Mouse (Mus musculus) urinary bladder, postnatal 4 days (tissue): ENCODE results near the gene Parp9.
"Not testable (repeated sequence)": the region's sequence is repeated elsewhere in the genome, so short reads cannot be mapped to it uniquely, and the experiment has no call there.

Experiments
- DNase-seq, 2 experiments: peaks; one replicate each; pipeline ENCODE4 v3.0.0; 2021 to 2022; ENCODE audit warnings: low spot score in 2 of 2

Gene Parp9

DNA sequence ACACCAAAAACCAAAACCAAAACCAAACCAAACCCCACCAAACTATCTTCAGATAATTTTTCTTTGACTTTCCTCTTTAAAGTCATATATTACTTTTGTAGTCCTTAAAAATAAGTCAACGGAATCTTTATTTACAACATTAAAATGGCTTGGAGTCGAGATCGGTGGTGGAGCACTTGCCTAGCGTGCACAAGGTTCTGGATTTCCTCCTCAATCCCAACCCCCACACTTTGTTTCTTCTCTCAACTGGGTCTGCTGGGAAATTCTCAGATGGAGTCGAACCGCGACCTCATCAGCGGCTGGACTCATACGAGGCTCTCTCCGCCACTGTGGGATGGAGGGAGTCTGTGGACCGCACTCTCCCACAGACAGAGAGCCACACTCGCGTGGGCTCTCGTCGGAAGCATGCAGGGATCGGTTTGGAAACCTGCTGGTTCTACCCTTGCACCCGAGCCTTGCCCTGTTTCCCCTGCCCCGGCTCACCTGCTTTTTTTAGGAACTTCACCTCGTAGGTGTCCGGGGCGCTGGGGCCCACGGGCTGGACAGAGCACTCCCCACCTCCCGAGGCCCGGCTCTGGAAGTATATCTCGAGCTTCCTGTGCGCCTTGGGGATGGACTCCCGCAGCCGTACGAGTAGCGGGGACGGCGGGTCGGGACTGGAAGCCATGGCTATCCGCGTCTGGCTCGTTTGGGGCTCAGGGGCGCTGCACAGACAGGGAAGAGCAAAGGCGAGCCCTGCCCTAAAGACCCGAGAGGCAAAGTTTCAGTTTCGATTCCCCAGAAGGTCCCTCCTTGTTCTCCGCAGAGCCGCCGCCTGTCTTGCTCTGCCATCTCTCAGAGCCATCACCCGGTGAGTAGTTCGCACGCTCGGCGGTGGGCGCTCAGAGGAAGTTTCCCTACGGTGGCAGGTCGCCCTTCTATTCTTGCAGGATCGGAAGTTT is at the start of gene Parp9, which contains the start of gene Dtx3l:
TSS of gene Parp9 (plus strand) at position 260 of the 941 bp plus-strand sequence.
TSS of gene Dtx3l (minus strand) at position 941 of the 941 bp plus-strand sequence.
- peak; percentile 31 to 62 for DNase-seq

DNA sequence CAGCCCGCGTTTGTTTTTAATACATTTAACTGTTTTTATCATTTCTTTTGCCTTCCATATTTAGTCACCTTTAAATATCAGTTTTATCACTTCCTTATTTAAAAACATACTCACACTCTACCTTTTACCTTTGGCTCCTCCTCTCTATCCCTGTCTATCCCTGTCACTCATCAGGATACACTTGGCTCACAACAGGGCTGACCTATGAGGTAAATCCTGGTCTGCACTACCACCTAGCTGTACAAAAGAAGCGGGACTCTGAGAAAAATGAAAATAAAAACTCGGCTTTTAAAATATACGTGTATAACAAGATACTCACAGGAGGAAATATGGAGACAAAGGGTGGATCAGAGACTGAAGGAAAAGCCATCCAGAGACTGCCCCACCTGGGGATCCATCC is 49.4 kb upstream of the Parp9 start:
- DNase-seq, result no peak

DNA sequence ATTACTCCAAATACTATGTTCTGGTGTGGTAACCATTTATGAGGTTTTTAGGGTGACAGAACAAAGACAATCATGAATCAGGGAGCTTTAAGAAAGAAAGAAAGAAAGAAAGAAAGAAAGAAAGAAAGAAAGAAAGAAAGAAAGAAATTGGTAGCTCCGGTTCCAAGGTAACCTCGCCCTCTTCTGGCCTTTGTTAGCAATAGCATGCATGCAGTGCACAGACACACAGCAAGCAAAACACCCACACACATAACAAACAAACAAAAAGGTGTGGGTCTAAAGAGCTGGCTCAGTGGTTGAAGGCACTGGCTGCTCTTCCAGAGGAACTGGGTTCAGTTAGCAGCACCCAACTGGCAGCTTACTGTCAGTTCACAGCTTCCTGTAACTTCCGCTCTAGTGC is 47.6 kb upstream of the Parp9 start:
- DNase-seq, result no peak

DNA sequence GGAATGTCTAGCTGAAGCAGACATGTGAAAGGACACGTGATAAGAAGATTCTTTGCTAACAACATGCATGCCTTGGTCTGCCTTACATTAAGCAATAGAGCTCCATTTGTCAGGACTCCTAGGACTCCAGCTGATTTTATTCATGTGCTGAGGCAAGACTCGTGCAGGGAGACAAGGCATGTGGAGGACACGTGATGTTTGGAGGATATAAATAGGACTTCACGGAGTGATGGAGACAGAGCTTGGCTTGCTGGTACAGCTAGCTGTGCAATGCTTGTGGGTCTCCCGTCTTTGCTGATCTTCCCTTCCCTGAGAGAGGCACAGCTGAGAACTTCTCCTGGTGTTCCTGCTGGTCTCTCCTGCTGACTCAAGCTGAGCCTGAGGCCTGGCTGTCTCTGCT is 46.7 kb upstream of the Parp9 start:
- DNase-seq, result not testable (repeated sequence)

GRCm38 (mm10) chr16:35894997-35895396 is 43.3 kb upstream of the Parp9 start:
- DNase-seq, result no peak

- no peak for DNase-seq
Observed at GRCm38 (mm10) chr16:35900541-35900940, 37.7 kb upstream of the Parp9 start.

DNA sequence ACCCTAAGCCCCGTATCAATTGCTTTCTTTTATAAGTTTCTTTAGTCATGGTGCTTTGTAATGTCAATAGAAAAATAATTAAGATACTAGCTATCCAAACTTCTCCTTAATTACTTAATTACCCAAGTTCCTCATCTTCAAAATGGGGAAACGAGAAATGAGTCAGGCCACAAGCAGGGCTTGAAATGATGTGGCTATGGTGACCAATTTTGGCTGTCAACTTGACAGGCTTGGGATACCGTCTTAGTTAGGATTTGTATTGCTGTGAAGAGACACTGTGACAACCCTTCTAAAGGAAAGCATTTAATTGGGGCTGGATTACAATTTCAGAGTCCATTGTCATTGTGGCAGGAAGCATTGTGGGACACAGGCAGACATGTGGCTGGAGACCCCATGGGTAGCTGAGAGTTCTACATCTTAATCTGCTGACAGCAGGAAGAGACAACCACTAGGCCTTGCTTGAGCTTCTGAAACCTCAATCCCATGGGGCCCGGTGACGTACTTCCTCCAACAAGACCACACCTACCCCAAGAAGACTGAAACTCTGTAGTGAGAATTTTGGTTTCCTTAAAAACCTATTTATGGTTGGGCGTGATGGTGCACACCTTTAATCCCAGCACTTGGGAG is 35.1 kb upstream of the Parp9 start:
- no peak for DNase-seq

DNA sequence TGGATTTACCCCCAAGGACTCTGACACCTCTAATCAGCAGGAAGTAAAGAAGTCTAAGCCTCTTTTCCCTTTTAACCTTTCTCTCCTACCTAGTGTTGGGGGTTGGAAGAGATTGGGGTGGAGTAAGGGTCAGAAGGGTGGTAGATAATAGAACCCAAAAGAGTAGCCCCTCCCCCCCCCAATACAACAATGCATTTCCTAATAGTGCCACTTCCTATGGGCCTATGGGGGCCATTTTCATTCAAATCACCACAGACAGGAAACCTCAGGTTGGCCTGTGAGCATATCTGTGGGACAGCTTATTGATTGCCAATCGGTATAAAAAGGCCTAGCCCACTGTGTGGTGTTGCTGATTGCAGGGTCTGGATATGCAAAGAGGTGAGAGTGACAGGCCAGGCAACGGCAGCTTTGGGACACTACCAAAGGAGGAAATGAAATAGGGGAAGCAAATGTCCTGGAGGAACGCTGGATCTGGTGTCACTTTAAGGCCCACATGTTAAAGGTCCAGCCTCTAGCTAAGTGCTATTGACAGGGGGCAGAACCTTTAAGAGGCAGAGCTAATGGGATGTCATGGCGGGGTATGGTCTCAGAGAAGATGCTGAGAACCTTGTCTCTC is 34.0 kb upstream of the Parp9 start:
- no peak for DNase-seq

DNA sequence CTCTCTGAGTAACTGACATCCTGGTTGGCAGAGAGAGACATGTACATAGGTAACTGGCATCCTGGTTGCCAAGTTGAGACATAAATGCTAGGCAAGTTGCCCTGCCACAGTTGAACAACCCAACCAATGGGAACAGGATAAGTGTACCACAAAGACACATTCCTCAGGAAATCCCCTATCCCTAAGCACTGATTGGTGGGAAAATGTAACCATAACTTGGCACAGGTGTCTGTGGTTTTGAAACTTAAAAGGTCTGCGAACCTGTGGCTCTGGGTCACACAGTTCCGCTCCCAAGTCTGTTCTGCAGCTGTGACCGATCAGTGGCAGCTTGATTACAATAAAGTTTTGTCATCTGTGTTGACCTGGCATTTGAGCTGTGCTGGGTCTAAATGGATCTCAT is 32.9 kb upstream of the Parp9 start:
- peak in 1 of 2 experiments; percentile 26 for DNase-seq

DNA sequence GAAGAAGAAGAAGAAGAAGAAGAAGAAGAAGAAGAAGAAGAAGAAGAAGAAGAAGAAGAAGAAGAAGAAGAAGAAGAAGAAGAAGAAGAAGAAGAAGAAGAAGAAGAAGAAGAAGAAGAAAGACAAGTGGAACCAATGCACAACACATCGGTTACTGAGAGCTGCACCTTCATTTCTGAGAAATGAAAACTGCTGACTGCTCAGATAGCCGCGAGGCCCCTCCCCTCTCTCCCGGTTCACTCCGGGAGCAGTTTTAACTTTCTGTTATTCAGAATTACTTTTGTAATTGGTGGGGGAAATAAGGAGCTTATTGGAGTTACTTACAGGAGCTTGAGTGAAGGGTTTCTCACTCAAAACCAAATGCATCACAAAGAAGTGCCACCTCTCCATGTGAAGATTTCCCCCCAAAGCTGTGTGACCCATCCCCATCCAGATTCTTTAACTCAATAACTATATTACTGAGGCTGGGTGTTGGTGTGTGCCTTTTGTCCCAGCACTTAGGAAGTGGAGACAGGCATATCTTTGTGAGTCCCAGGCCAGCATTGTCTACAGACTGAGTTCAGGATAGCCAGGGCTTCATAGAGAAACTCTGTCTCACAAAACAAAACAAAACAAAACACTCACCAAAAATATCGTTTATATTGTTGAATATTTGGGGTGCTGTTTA is 32.3 kb upstream of the Parp9 start:
- peak in 1 of 2 experiments; percentile 12 for DNase-seq

DNA sequence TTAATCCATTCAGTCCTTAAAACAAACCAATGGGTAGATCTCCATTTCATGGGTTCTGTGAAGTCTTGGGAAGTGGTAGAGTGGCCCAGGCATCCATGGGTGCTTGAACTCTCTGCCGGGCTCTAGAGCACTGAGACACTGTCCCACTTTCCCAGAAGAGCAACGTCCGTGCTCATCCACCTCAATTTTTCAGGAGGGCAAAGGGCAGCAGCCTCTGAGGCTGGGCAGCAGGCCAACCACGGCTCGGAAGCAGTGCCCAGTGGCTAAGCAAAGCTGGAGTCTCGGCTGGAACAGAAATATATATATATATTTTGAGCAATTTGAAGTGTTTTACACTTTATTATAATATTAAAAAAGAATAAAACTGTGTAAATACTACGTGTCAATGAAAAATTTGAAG is 31.4 kb upstream of the Parp9 start:
- DNase-seq, result no peak

- peak in 1 of 2 experiments; percentile 33 for DNase-seq
Observed at GRCm38 (mm10) chr16:35907432-35908201, 30.7 kb upstream of the Parp9 start.

DNA sequence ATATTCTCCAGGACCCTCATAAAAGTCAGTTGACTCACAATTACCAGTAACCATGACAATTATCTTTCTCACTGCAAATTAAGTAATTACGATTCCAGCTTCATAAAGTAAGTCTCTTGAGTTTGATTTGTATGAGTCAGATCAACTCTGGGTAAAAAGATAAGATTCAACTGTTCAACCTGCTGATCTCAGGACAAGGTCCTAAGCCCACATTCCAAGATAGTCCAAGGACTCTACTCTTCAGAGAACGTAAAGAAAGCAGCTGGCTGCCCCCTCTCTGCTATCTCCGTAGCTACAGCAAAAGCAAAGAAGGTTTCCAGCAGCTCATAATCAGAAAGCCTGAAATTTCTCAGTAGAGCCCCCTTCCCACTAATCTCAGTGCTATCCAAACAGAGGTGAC is 26.8 kb upstream of the Parp9 start:
- DNase-seq, result no peak

DNA sequence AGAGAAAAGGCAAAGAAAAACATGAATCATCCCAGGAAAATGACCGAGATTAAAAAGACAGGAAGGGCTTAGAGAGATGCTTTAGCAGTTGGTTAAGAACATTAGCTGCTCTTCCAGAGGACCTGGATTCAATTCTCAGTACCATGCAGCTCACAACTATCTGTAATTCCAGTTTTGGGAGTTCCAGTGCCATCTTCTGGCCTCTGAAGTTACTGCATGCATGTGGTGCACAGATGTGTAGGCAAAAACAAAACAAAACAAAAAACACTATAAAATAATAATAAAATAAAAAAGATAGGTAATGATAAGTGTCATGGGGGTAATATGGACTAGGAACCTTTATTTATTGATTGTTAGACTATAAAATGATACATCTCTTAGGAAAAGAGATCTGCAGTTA is 24.7 kb upstream of the Parp9 start:
- no peak for DNase-seq

- no peak for DNase-seq
Observed at GRCm38 (mm10) chr16:35914301-35914700, 24.0 kb upstream of the Parp9 start.

DNA sequence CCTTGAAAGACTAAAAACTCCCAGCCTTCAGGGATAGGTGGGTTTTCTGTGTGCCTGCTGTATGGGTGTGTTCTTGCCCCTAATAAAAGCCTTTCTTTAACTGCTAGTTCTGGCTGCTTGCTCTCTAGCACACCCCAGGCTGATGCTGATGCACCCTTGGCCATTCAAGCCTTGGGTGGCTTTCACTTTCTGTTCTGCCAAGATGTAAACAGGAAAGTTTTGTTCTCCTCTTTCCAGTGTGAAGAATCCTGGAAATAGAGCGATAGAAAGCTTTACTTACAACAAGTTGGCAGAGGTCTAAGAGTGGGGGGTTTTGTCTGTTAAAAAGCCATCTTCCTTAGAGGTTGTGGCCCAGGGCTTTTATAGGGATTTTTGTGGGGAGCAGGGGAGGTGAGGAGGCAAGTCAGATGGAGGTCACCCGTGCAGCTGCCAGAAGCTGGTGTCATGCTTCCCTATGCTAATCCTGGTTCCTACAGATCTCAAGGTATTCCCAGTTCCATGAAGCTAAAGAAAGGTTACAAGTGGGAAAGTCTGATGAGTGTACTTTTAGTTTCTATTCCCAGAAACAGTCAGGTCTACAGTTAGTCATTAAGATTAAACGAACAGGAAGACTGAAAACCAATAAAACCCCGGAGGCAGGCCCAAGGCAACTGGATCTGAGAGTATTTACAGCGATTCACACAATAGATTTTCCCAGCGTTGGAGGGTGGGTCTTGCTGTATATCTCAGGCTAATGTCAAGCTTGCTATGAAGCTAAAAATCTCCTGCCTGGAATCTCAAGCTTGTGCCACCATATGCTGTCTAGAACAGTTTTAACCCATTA is 19.3 kb upstream of the Parp9 start:
- no peak for DNase-seq

DNA sequence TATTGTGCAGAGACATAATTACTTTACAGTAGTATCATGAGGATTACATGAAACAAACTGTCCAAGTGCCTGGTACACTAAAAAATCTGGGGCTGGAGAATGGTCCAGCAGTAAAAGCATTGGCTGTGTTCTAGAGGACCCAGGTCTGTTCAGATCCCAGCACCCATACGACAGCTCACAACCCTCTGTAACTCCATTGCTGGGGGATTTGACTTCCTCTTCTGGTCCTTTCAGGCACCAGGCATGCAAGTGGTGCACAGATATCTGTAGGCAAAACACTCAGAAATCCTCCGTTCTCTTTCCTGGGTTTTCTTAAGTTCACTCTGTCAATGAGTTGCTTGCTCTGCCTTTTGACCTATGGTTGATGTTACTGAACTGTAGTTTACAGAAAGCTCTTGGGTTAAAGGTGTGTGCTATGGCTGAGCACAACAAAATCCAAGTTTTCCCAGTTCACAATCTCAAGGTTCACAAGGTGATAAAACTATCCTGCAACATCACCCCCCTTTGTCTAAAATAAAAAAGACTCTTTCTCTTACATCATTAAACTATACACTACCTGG is 16.5 kb upstream of the Parp9 start:
- DNase-seq, result no peak

DNA sequence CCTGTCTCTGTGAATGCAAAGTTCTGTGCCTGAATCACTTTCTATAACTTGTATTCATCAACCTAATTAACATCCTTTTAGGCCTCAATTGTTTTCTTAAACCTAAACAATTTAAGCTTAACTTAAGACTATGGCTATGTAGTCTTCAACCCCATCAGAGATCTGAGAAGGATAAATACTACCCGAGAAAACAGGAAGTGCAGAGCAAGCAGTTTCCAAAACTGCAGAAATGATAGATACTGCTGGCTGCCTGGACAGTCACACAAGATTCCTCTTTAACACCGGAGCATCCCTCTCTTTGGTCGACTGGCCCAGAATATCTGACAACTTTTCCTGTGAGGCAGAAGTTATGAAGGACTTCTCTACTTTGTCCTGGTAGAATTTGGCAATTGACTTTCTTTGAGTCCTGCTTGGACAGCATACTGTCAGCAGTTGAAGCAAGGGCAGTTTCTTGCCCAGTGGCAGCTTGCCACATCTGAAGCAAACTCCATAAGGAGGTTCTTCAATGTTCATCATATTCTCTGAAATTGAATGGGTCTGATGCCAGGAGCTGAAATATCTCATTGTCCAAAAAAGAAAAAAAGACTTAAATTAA is 15.9 kb upstream of the Parp9 start:
- DNase-seq, result no peak

DNA sequence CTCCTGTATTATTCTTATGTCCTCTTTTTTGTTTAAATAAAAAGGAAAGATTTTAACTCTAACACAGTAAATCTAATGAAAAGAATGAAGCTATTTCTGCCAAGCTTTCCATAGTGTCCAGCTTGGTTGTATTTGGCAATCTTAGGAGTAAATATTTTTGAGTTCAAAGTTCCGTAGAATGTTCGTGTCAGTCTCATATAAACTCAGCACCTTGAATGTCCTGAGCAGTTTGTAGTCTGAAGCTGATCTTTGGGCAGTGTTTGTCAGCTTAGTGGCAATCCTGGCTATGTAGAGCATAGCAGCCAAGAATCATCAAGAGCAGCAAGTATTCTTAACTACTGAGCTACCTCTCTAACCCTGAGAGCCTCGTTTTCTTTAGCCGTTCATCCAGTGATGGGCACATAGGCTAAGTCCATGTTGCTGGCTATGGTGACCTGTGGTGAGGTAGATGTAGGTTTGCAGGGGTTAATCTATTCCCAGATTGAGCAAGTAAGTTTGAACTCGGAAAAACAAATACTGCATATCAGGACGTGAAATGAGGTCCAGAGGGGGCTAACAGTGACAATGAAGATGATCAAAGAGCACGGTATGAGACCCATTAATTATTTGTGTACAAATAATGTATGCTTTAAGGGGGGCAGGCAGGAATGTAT is 14.6 kb upstream of the Parp9 start:
- no peak for DNase-seq
